Mouse (Mus musculus): ENCODE measurements at regions not wholly inside any gene's neighbourhood (a gene's known extent, or its start where the extent isn't known, plus 50 kb on each side); places are given as distances from the start of the nearest gene placed in this dataset.

DNA sequence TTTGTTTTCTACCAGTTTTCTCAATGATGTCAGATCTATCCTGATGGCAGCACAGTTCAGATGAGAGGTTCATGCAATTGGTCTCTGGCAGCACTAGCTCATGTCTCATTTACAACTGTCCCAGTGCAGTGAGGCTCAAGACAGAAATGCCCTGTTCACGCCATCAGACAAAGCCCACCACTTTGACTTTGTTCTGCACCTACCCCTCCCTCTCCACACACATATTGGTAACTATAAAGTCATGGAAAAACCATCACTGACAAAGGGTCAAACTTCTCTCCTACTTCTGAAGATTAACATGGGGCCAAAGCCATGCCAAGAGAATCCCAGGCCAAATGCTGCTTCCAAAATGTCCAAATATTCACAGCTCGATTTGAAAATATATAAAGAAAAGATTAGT, 302.7 kb downstream of the Slc30a10 start:
- TF ChIP-seq HCFC1 (IDR thresholded peaks at IDR 0.05; ENCODE audit: borderline replicate concordance, insufficient read depth, low read length) (no peak), ZC3H11A (IDR thresholded peaks at IDR 0.05; ENCODE audit: borderline replicate concordance, low read depth, low read length) (no peak), MAFK (IDR thresholded peaks at IDR 0.05; ENCODE audit: insufficient read depth, low read depth, low read length) (no peak)
